Mouse (Mus musculus) liver, embryonic 14.5 days (tissue): ENCODE results near the gene Cyren. TPM values are rescaled to one million over a fixed set of nuclear protein-coding genes. Genes with fewer than 3 reads are reported as not detected.
A peak's percentile ranks its signal among the peaks of the same experiment; 100 is the strongest.

Experiments used
- ATAC-seq: fragments of 200-750 bp; cut with Nextera tagmentation; 2 replicates; pipeline ENCODE4 v1.8.0; 2017; ENCODE audit warnings: moderate number of reproducible peaks, mild to moderate bottlenecking, moderate library complexity; ENCODE audit not compliant: insufficient read depth
- DNase-seq, 3 experiments: peaks; one replicate each; pipeline ENCODE4 v3.0.0-alpha.2; 2012 to 2013; ENCODE audit warnings: low read depth in 3 of 3, low spot score in 3 of 3
- H3K27ac ChIP-seq: fragments of 300-500 bp; sonication (generic); 2 replicates; pipeline ENCODE4 v1.5.1; 2014; ENCODE audit warnings: moderate library complexity, mild to moderate bottlenecking, control low read depth, inconsistent platforms
- H3K27me3 ChIP-seq: fragments of 300-500 bp; sonication (generic); 2 replicates; pipeline ENCODE4 v1.6.1; 2014; ENCODE audit warnings: mild to moderate bottlenecking, low read length, moderate library complexity; ENCODE audit not compliant: control insufficient read depth, insufficient read depth
- H3K36me3 ChIP-seq: fragments of 300-500 bp; sonication (generic); replicated peaks from 2 replicates; pipeline ENCODE4 v1.6.1; 2014; ENCODE audit warnings: low read depth; ENCODE audit not compliant: control insufficient read depth, insufficient read depth
- H3K4me1 ChIP-seq, 2 experiments: fragments of 200-500 bp in 1 of 2; fragments of 300-500 bp in 1 of 2; sonication (generic) in 1 of 2; replicated peaks; 2 replicates each; pipeline ENCODE4 v1.6.1; 2012 to 2014; ENCODE audit warnings: antibody characterized with exemption in 1 of 2, inconsistent platforms in 1 of 2, low read length in 1 of 2; ENCODE audit not compliant: control insufficient read depth in 2 of 2, insufficient read depth in 2 of 2
- H3K4me2 ChIP-seq: fragments of 300-500 bp; sonication (generic); 2 replicates; pipeline ENCODE4 v1.6.1; 2014; ENCODE audit warnings: low read depth, mild to moderate bottlenecking, control low read depth, moderate library complexity
- H3K4me3 ChIP-seq, 2 experiments: fragments of 200-500 bp in 1 of 2; fragments of 300-500 bp in 1 of 2; sonication (generic) in 1 of 2; 2 replicates each; pipeline ENCODE4 v1.5.1; 2012 to 2014; ENCODE audit warnings: low read depth in 2 of 2, low read length in 2 of 2, mild to moderate bottlenecking in 2 of 2, control low read depth in 1 of 2, inconsistent platforms in 1 of 2, moderate library complexity in 1 of 2; ENCODE audit not compliant: insufficient read depth in 1 of 2
- H3K9ac ChIP-seq: fragments of 300-500 bp; sonication (generic); replicated peaks from 2 replicates; pipeline ENCODE4 v1.6.1; 2014; ENCODE audit warnings: mild to moderate bottlenecking, control low read depth, moderate library complexity
- H3K9me3 ChIP-seq: fragments of 300-500 bp; sonication (generic); 2 replicates; pipeline ENCODE4 v1.6.1; 2016; ENCODE audit warnings: low read length, mixed read lengths; ENCODE audit not compliant: control insufficient read depth
- CTCF ChIP-seq: IDR thresholded peaks from 2 replicates; pipeline ENCODE4 v1.5.1; 2016; ENCODE audit warnings: antibody characterized with exemption, low read depth, control low read depth
- EP300 ChIP-seq: IDR thresholded peaks from 2 replicates; pipeline ENCODE4 v1.6.1; 2016; ENCODE audit warnings: antibody characterized with exemption, low read depth
- WGBS: fragments of 180-500 bp; shearing (Covaris S2); extraction: QIAGEN DNeasy Blood & Tissue Kit; methylation state at CpG from one replicate; pipeline ENCODE4 v1.1.7; 2014; ENCODE audit not compliant: insufficient replicate concordance; 5-methylcytosine and 5-hydroxymethylcytosine counted together
- polyA plus RNA-seq, 2 experiments: library from polyadenylated mRNA; depleted of rRNA in 1 of 2; stranded (reverse) in 1 of 2; unstranded in 1 of 2; fragments of >200 nt; fragmentation: Nextera tagmentation in 1 of 2; extraction: Ambion mirVana in 1 of 2; gene quantifications; 2 replicates each; pipeline versions ENCODE4 v1.2.1 to v1.2.3; 2012 to 2014

Gene Cyren
- polyA plus RNA-seq, 2 experiments = 4.2 to 7.2 TPM

GRCm38 (mm10) chr6:34867995-34868350, 9.9 kb downstream of the Cyren start:
- no peaks in the 10 kb centered on the region for H3K36me3 ChIP-seq
- no peak overlapping the region for H3K4me3 ChIP-seq
- ATAC-seq (no peak), DNase-seq (no peak)
- TF ChIP-seq CTCF = no peak
- TF ChIP-seq EP300 = no peak
- H3K4me1 ChIP-seq = peaks cover 35 to 50% of the 10 kb centered on the region in 2 experiments
- WGBS = 48% methylated on average over 10 of the region's 10 CpGs
- peak overlapping the region; percentile 14 for H3K9ac ChIP-seq
- H3K27ac ChIP-seq = no peak overlapping the region; the same call in 1 of the 2 replicates
- H3K9me3 ChIP-seq = no peaks in the 10 kb centered on the region
- H3K4me2 ChIP-seq = peak overlapping the region; percentile 58; the same call in 1 of the 2 replicates
- no peaks in the 10 kb centered on the region for H3K27me3 ChIP-seq

GRCm38 (mm10) chr6:34867301-34867994, 10.4 kb downstream of the Cyren start:
- 62% methylated on average over 16 of the region's 16 CpGs for WGBS
- Histone ChIP-seq H3K4me1 (peaks cover 37 to 55% of the 10 kb centered on the region in 2 experiments), H3K4me2 (no peak overlapping the region), H3K9ac (no peak overlapping the region), H3K9me3 (no peaks in the 10 kb centered on the region), H3K36me3 (no peaks in the 10 kb centered on the region), H3K27ac (no peak overlapping the region), H3K27me3 (no peaks in the 10 kb centered on the region), H3K4me3 (no peak overlapping the region)
- DNase-seq = no peak
- TF ChIP-seq CTCF (no peak), EP300 (no peak)
- no peak for ATAC-seq

GRCm38 (mm10) chr6:34866786-34867185, 11.1 kb downstream of the Cyren start:
- no peaks in the 10 kb centered on the region for H3K27me3 ChIP-seq
- no peak overlapping the region for H3K4me3 ChIP-seq
- H3K36me3 ChIP-seq = no peaks in the 10 kb centered on the region
- H3K4me1 ChIP-seq = peaks cover 37 to 56% of the 10 kb centered on the region in 2 experiments
- H3K4me2 ChIP-seq = no peak overlapping the region
- ATAC-seq (no peak), DNase-seq (no peak)
- no peak overlapping the region for H3K9ac ChIP-seq
- TF ChIP-seq EP300 = no peak
- TF ChIP-seq CTCF = no peak
- H3K9me3 ChIP-seq = no peaks in the 10 kb centered on the region
- WGBS = 73% methylated on average over 8 of the region's 8 CpGs
- no peak overlapping the region for H3K27ac ChIP-seq

- H3K27me3 ChIP-seq = no peaks in the 10 kb centered on the region
- ATAC-seq = peak; percentile 23; the same call in 1 of the 2 replicates
- H3K4me2 ChIP-seq = peak overlapping the region; percentile 11; the same call in 1 of the 2 replicates
- no peaks in the 10 kb centered on the region for H3K36me3 ChIP-seq
- H3K9ac ChIP-seq = no peak overlapping the region
- TF ChIP-seq EP300 (no peak), CTCF (no peak)
- no peak overlapping the region for H3K4me3 ChIP-seq
- no peak for DNase-seq
- no peaks in the 10 kb centered on the region for H3K9me3 ChIP-seq
- peak overlapping the region; percentile 37; the same call in 1 of the 2 replicates for H3K27ac ChIP-seq
- WGBS = 22% methylated on average over 7 of the region's 7 CpGs
- peaks cover 37 to 56% of the 10 kb centered on the region in 2 experiments for H3K4me1 ChIP-seq
These were observed 11.9 kb downstream of the Cyren start for GRCm38 (mm10) chr6:34865711-34866593.

- no peak for ATAC-seq
- no peak overlapping the region; the same call in none of the 2 replicates for H3K27ac ChIP-seq
- TF ChIP-seq EP300 (no peak), CTCF (no peak)
- 69% methylated on average over 5 of the region's 5 CpGs for WGBS
- H3K36me3 ChIP-seq = no peaks in the 10 kb centered on the region
- DNase-seq = no peak
- peak overlapping the region; percentile 11; the same call in 1 of the 2 replicates for H3K4me2 ChIP-seq
- H3K9me3 ChIP-seq = no peaks in the 10 kb centered on the region
- peaks cover 35 to 52% of the 10 kb centered on the region in 2 experiments for H3K4me1 ChIP-seq
- no peaks in the 10 kb centered on the region for H3K27me3 ChIP-seq
- H3K4me3 ChIP-seq = no peak overlapping the region
- no peak overlapping the region for H3K9ac ChIP-seq
These were observed 12.6 kb downstream of the Cyren start for GRCm38 (mm10) chr6:34865213-34865612.
